Mouse (Mus musculus) retina, embryonic 14.5 days (tissue): Measurements from ENCODE around the gene Robo2.

ENCODE experiments used
- DNase-seq: peaks from one replicate; pipeline ENCODE4 v3.0.0-alpha.2; 2015; ENCODE audit warnings: low spot score

Robo2 gene

GRCm38 (mm10) chr16:73939423-73940210 is 472.0 kb downstream of the Robo2 start:
- no peak for DNase-seq

GRCm38 (mm10) chr16:73930323-73930722 is 481.3 kb downstream of the Robo2 start:
- no peak for DNase-seq

GRCm38 (mm10) chr16:73927481-73927880 is 484.1 kb downstream of the Robo2 start:
- DNase-seq, result peak; percentile 39

GRCm38 (mm10) chr16:73915425-73915824 is 496.2 kb downstream of the Robo2 start:
- DNase-seq, result no peak

GRCm38 (mm10) chr16:73914936-73915335 is 496.7 kb downstream of the Robo2 start:
- DNase-seq, result no peak

GRCm38 (mm10) chr16:73908504-73908903 is 503.1 kb downstream of the Robo2 start:
- no peak for DNase-seq

GRCm38 (mm10) chr16:73896856-73897255 is 514.8 kb downstream of the Robo2 start:
- DNase-seq, result no peak

GRCm38 (mm10) chr16:73881911-73882310 is 529.7 kb downstream of the Robo2 start:
- DNase-seq, result peak; percentile 32

- DNase-seq, result no peak
Observed at GRCm38 (mm10) chr16:73877973-73878372, 533.7 kb downstream of the Robo2 start.

GRCm38 (mm10) chr16:73874991-73875390 is 536.6 kb downstream of the Robo2 start:
- no peak for DNase-seq

GRCm38 (mm10) chr16:73873828-73874558 is 537.6 kb downstream of the Robo2 start:
- DNase-seq, result no peak

GRCm38 (mm10) chr16:73870296-73870695 is 541.3 kb downstream of the Robo2 start:
- DNase-seq, result no peak

GRCm38 (mm10) chr16:73869527-73870212 is 542.0 kb downstream of the Robo2 start:
- no peak for DNase-seq

- DNase-seq, result no peak
Observed at GRCm38 (mm10) chr16:73864625-73865024, 547.0 kb downstream of the Robo2 start.

GRCm38 (mm10) chr16:73863748-73864147 is 547.9 kb downstream of the Robo2 start:
- no peak for DNase-seq

- DNase-seq, result no peak
Observed at GRCm38 (mm10) chr16:73858717-73859116, 552.9 kb downstream of the Robo2 start.

GRCm38 (mm10) chr16:73855821-73856220 is 555.8 kb downstream of the Robo2 start:
- no peak for DNase-seq
